Mouse (Mus musculus): ENCODE measurements at regions not wholly inside any gene's neighbourhood (a gene's known extent, or its start where the extent isn't known, plus 50 kb on each side); places are given as distances from the start of the nearest gene placed in this dataset.

- TF ChIP-seq POLR2A (IDR thresholded peaks at IDR 0.05; ENCODE audit: borderline replicate concordance, extremely low read depth, insufficient read depth, insufficient read length, poor library complexity, severe bottlenecking) (no peak), CTCF (IDR thresholded peaks at IDR 0.05; ENCODE audit: borderline replicate concordance, extremely low read depth, insufficient read depth, insufficient read length) (no peak)
Observed at GRCm38 (mm10) chr13:55917316-55917715, 81.3 kb upstream of the Pitx1 start.

Measured in brain, embryonic 14.5 days (tissue).